Mouse (Mus musculus) lung, postnatal 0 days (tissue): ENCODE data around the gene Smad1.

Experiments used
- CTCF ChIP-seq: IDR thresholded peaks from 2 replicates; pipeline ENCODE4 v1.5.1; 2016; ENCODE audit warnings: antibody characterized with exemption, mild to moderate bottlenecking
- EP300 ChIP-seq: IDR thresholded peaks from 2 replicates; pipeline ENCODE4 v1.6.1; 2016; ENCODE audit warnings: antibody characterized with exemption, mild to moderate bottlenecking, control low read depth

GRCm38 (mm10) chr8:79339555-79339954, 59.8 kb downstream of the Smad1 start:
- TF ChIP-seq CTCF (peak; percentile 82), EP300 (no peak)
